Mouse (Mus musculus): ENCODE results near the gene 5730596B20Rik. TPM values are rescaled to one million over a fixed set of nuclear protein-coding genes. Genes with fewer than 3 reads are reported as not detected.

The 5730596B20Rik gene
- polyA plus RNA-seq, 1 experiment from 2014 or later = 1.5 TPM

GRCm38 (mm10) chr6:52214271-52214670 is 37.0 kb downstream of the 5730596B20Rik start:
- ATAC-seq (no peak), DNase-seq (ENCODE audit: low spot score) (no peak)
- Histone ChIP-seq H3K9ac (replicated peaks; ENCODE audit: low read depth) (no peak overlapping the region), H3K36me3 (ENCODE audit: insufficient read depth, low read length) (no peaks in the 10 kb centered on the region), H3K9me3 (ENCODE audit: low read length) (no peaks in the 10 kb centered on the region), H3K4me2 (replicated peaks; ENCODE audit: low read depth, low read length) (no peak overlapping the region), H3K27me3 (replicated peaks; ENCODE audit: insufficient read depth, low read length) (peaks cover 77% of the 10 kb centered on the region), H3K27ac (ENCODE audit: low read length) (no peak overlapping the region), H3K4me3 (ENCODE audit: low read depth, low read length) (no peak overlapping the region), H3K4me1 (ENCODE audit: insufficient read depth, low read depth, low read length) (peaks cover 13% of the 10 kb centered on the region)
- no peak for TF ChIP-seq CTCF (IDR thresholded peaks at IDR 0.05)
- no peak for TF ChIP-seq EP300 (IDR thresholded peaks at IDR 0.05)
- WGBS = 26% methylated on average over 5 of the region's 5 CpGs

GRCm38 (mm10) chr6:52215070-52215469 is 37.8 kb downstream of the 5730596B20Rik start:
- Histone ChIP-seq H3K9ac (replicated peaks; ENCODE audit: low read depth) (no peak overlapping the region), H3K4me3 (ENCODE audit: low read depth, low read length) (no peak overlapping the region)

GRCm38 (mm10) chr6:52215771-52216535 is 38.7 kb downstream of the 5730596B20Rik start:
- Histone ChIP-seq H3K4me2 (replicated peaks; ENCODE audit: low read depth, low read length) (peak overlapping the region; percentile 57), H3K27me3 (replicated peaks; ENCODE audit: insufficient read depth, low read length) (peaks cover 85% of the 10 kb centered on the region), H3K4me1 (ENCODE audit: insufficient read depth, low read depth, low read length) (peaks cover 13% of the 10 kb centered on the region), H3K36me3 (ENCODE audit: insufficient read depth, low read length) (no peaks in the 10 kb centered on the region), H3K9ac (replicated peaks; ENCODE audit: low read depth) (no peak overlapping the region), H3K27ac (ENCODE audit: low read length) (no peak overlapping the region), H3K4me3 (ENCODE audit: low read depth, low read length) (peak overlapping the region; percentile 39; the same call in 1 of the 2 replicates), H3K9me3 (ENCODE audit: low read length) (no peaks in the 10 kb centered on the region)
- WGBS = 7% methylated on average over 30 of the region's 30 CpGs
- DNase-seq (ENCODE audit: low spot score) = no peak
- TF ChIP-seq CTCF (IDR thresholded peaks at IDR 0.05) (no peak), EP300 (IDR thresholded peaks at IDR 0.05) (no peak)
- no peak for ATAC-seq

More at GRCm38 (mm10) chr6:52215070-52215469, 37.8 kb downstream of the 5730596B20Rik start:
- TF ChIP-seq EP300 (IDR thresholded peaks at IDR 0.05) (no peak), CTCF (IDR thresholded peaks at IDR 0.05) (no peak)
- WGBS = 51% methylated on average over 3 of the region's 3 CpGs
- ATAC-seq (no peak), DNase-seq (ENCODE audit: low spot score) (no peak)
- no peaks in the 10 kb centered on the region for H3K36me3 ChIP-seq (ENCODE audit: insufficient read depth, low read length)
- H3K27me3 ChIP-seq (replicated peaks; ENCODE audit: insufficient read depth, low read length) = peaks cover 78% of the 10 kb centered on the region
- no peaks in the 10 kb centered on the region for H3K9me3 ChIP-seq (ENCODE audit: low read length)
- H3K4me2 ChIP-seq (replicated peaks; ENCODE audit: low read depth, low read length) = no peak overlapping the region
- peaks cover 13% of the 10 kb centered on the region for H3K4me1 ChIP-seq (ENCODE audit: insufficient read depth, low read depth, low read length)
- no peak overlapping the region for H3K27ac ChIP-seq (ENCODE audit: low read length)

- no peak overlapping the region for H3K27ac ChIP-seq (ENCODE audit: low read length)
- peaks cover 86% of the 10 kb centered on the region for H3K27me3 ChIP-seq (replicated peaks; ENCODE audit: insufficient read depth, low read length)
- peaks cover 13% of the 10 kb centered on the region for H3K4me1 ChIP-seq (ENCODE audit: insufficient read depth, low read depth, low read length)
- peak overlapping the region; percentile 57 for H3K4me2 ChIP-seq (replicated peaks; ENCODE audit: low read depth, low read length)
- H3K9me3 ChIP-seq (ENCODE audit: low read length) = no peaks in the 10 kb centered on the region
- 4% methylated on average over 59 of the region's 60 CpGs for WGBS
- H3K4me3 ChIP-seq (ENCODE audit: low read depth, low read length) = peak overlapping the region; percentile 39
- no peak for DNase-seq (ENCODE audit: low spot score)
- H3K9ac ChIP-seq (replicated peaks; ENCODE audit: low read depth) = no peak overlapping the region
- no peak for TF ChIP-seq EP300 (IDR thresholded peaks at IDR 0.05)
- no peak for TF ChIP-seq CTCF (IDR thresholded peaks at IDR 0.05)
- no peak for ATAC-seq
- no peaks in the 10 kb centered on the region for H3K36me3 ChIP-seq (ENCODE audit: insufficient read depth, low read length)
Observed at GRCm38 (mm10) chr6:52216691-52217458, 39.6 kb downstream of the 5730596B20Rik start.

GRCm38 (mm10) chr6:52217459-52217768 is 40.1 kb downstream of the 5730596B20Rik start:
- Histone ChIP-seq H3K4me1 (ENCODE audit: insufficient read depth, low read depth, low read length) (peaks cover 12% of the 10 kb centered on the region), H3K27me3 (replicated peaks; ENCODE audit: insufficient read depth, low read length) (peaks cover 86% of the 10 kb centered on the region), H3K4me3 (ENCODE audit: low read depth, low read length) (peak overlapping the region; percentile 39), H3K4me2 (replicated peaks; ENCODE audit: low read depth, low read length) (peak overlapping the region; percentile 57), H3K36me3 (ENCODE audit: insufficient read depth, low read length) (no peaks in the 10 kb centered on the region), H3K27ac (ENCODE audit: low read length) (no peak overlapping the region), H3K9me3 (ENCODE audit: low read length) (no peaks in the 10 kb centered on the region), H3K9ac (replicated peaks; ENCODE audit: low read depth) (0 out of 2 replicates have a peak overlapping the region, but pooled peaks have one; percentile 19)
- peak; percentile 49 for ATAC-seq
- TF ChIP-seq EP300 (IDR thresholded peaks at IDR 0.05) (no peak), CTCF (IDR thresholded peaks at IDR 0.05) (no peak)
- DNase-seq (ENCODE audit: low spot score) = peak; percentile 64
- under 1% methylated on average over 25 of the region's 25 CpGs for WGBS

GRCm38 (mm10) chr6:52217895-52218642 is 40.8 kb downstream of the 5730596B20Rik start:
- TF ChIP-seq EP300 (IDR thresholded peaks at IDR 0.05) = no peak
- no peak for TF ChIP-seq CTCF (IDR thresholded peaks at IDR 0.05)
- no peak for DNase-seq (ENCODE audit: low spot score)
- H3K9ac ChIP-seq (replicated peaks; ENCODE audit: low read depth) = 0 out of 2 replicates have a peak overlapping the region, but pooled peaks have one; percentile 19
- H3K36me3 ChIP-seq (ENCODE audit: insufficient read depth, low read length) = no peaks in the 10 kb centered on the region
- H3K27ac ChIP-seq (ENCODE audit: low read length) = no peak overlapping the region
- 14% methylated on average over 23 of the region's 23 CpGs for WGBS
- no peak for ATAC-seq
- peaks cover 86% of the 10 kb centered on the region for H3K27me3 ChIP-seq (replicated peaks; ENCODE audit: insufficient read depth, low read length)
- H3K4me1 ChIP-seq (ENCODE audit: insufficient read depth, low read depth, low read length) = peaks cover 10% of the 10 kb centered on the region
- H3K4me2 ChIP-seq (replicated peaks; ENCODE audit: low read depth, low read length) = peak overlapping the region; percentile 57
- peak overlapping the region; percentile 39 for H3K4me3 ChIP-seq (ENCODE audit: low read depth, low read length)
- no peaks in the 10 kb centered on the region for H3K9me3 ChIP-seq (ENCODE audit: low read length)
